Mouse (Mus musculus): ENCODE results near the gene C1s2. TPM values are rescaled to one million over a fixed set of nuclear protein-coding genes. Genes with fewer than 3 reads are reported as not detected.
A peak's percentile ranks its signal among the peaks of the same experiment; 100 is the strongest.

C1s2 gene
- polyA plus RNA-seq, 1 experiment from 2014 or later: 0.05 TPM

GRCm38 (mm10) chr6:124670281-124670900, 34.5 kb upstream of the C1s2 start:
- Histone ChIP-seq H3K27me3 (ENCODE audit: control insufficient read depth, insufficient read depth, low read length) (no peaks in the 10 kb centered on the region), H3K36me3 (ENCODE audit: control insufficient read depth, insufficient read depth) (peaks cover 4% of the 10 kb centered on the region; the same call in 1 of the 2 replicates), H3K4me3 (ENCODE audit: low read length) (no peak overlapping the region), H3K9me3 (replicated peaks; ENCODE audit: control insufficient read depth, low read length) (no peaks in the 10 kb centered on the region), H3K27ac (ENCODE audit: low read length) (no peak overlapping the region), H3K4me2 (ENCODE audit: low read depth, low read length) (no peak overlapping the region), H3K9ac (ENCODE audit: low read length) (no peak overlapping the region), H3K4me1 (ENCODE audit: control insufficient read depth, insufficient read depth, low read length) (no peaks in the 10 kb centered on the region; the same call in 1 of the 2 replicates)
- WGBS: 86% methylated on average over 7 of the region's 7 CpGs
- no peak for ATAC-seq (replicated peaks; ENCODE audit: extremely low read depth, insufficient read depth, low FRiP score)

- H3K4me1 ChIP-seq (ENCODE audit: control insufficient read depth, insufficient read depth, low read length): no peaks in the 10 kb centered on the region; the same call in none of the 2 replicates
- no peak overlapping the region for H3K4me3 ChIP-seq (ENCODE audit: low read length)
- ATAC-seq (replicated peaks; ENCODE audit: extremely low read depth, insufficient read depth, low FRiP score): no peak
- no peaks in the 10 kb centered on the region for H3K27me3 ChIP-seq (ENCODE audit: control insufficient read depth, insufficient read depth, low read length)
- no peak overlapping the region for H3K4me2 ChIP-seq (ENCODE audit: low read depth, low read length)
- 84% methylated on average over 11 of the region's 11 CpGs for WGBS
- H3K9ac ChIP-seq (ENCODE audit: low read length): no peak overlapping the region
- peaks cover under 1% of the 10 kb centered on the region; the same call in 1 of the 2 replicates for H3K36me3 ChIP-seq (ENCODE audit: control insufficient read depth, insufficient read depth)
- H3K27ac ChIP-seq (ENCODE audit: low read length): no peak overlapping the region
- no peaks in the 10 kb centered on the region for H3K9me3 ChIP-seq (replicated peaks; ENCODE audit: control insufficient read depth, low read length)
These were observed 33.5 kb upstream of the C1s2 start for GRCm38 (mm10) chr6:124669234-124669859.

GRCm38 (mm10) chr6:124665011-124665410, 29.1 kb upstream of the C1s2 start:
- Histone ChIP-seq H3K9ac (ENCODE audit: low read length) (no peak overlapping the region), H3K27ac (ENCODE audit: low read length) (no peak overlapping the region), H3K4me1 (ENCODE audit: control insufficient read depth, insufficient read depth, low read length) (peaks cover 6% of the 10 kb centered on the region), H3K27me3 (ENCODE audit: control insufficient read depth, insufficient read depth, low read length) (no peaks in the 10 kb centered on the region), H3K9me3 (replicated peaks; ENCODE audit: control insufficient read depth, low read length) (no peaks in the 10 kb centered on the region), H3K4me2 (ENCODE audit: low read depth, low read length) (no peak overlapping the region), H3K36me3 (ENCODE audit: control insufficient read depth, insufficient read depth) (no peaks in the 10 kb centered on the region), H3K4me3 (ENCODE audit: low read length) (no peak overlapping the region)
- no peak for ATAC-seq (replicated peaks; ENCODE audit: extremely low read depth, insufficient read depth, low FRiP score)
- WGBS: 90% methylated on average over 10 of the region's 10 CpGs

GRCm38 (mm10) chr6:124664256-124664655, 28.4 kb upstream of the C1s2 start:
- H3K4me3 ChIP-seq (ENCODE audit: low read length): no peak overlapping the region

GRCm38 (mm10) chr6:124663424-124663795, 27.5 kb upstream of the C1s2 start:
- H3K4me2 ChIP-seq (ENCODE audit: low read depth, low read length): peak overlapping the region; percentile 81
- peak overlapping the region; percentile 76 for H3K4me3 ChIP-seq (ENCODE audit: low read length)
- ATAC-seq (replicated peaks; ENCODE audit: extremely low read depth, insufficient read depth, low FRiP score): no peak
- peak overlapping the region; percentile 79 for H3K27ac ChIP-seq (ENCODE audit: low read length)
- no peaks in the 10 kb centered on the region for H3K9me3 ChIP-seq (replicated peaks; ENCODE audit: control insufficient read depth, low read length)
- H3K9ac ChIP-seq (ENCODE audit: low read length): peak overlapping the region; percentile 74
- H3K36me3 ChIP-seq (ENCODE audit: control insufficient read depth, insufficient read depth): no peaks in the 10 kb centered on the region
- no peaks in the 10 kb centered on the region for H3K27me3 ChIP-seq (ENCODE audit: control insufficient read depth, insufficient read depth, low read length)
- WGBS: 9% methylated on average over 13 of the region's 13 CpGs
- peaks cover 6% of the 10 kb centered on the region for H3K4me1 ChIP-seq (ENCODE audit: control insufficient read depth, insufficient read depth, low read length)

More at GRCm38 (mm10) chr6:124664256-124664655, 28.4 kb upstream of the C1s2 start:
- ATAC-seq (replicated peaks; ENCODE audit: extremely low read depth, insufficient read depth, low FRiP score): no peak
- Histone ChIP-seq H3K4me1 (ENCODE audit: control insufficient read depth, insufficient read depth, low read length) (peaks cover 6% of the 10 kb centered on the region), H3K9ac (ENCODE audit: low read length) (no peak overlapping the region), H3K4me2 (ENCODE audit: low read depth, low read length) (peak overlapping the region; percentile 81), H3K36me3 (ENCODE audit: control insufficient read depth, insufficient read depth) (no peaks in the 10 kb centered on the region), H3K9me3 (replicated peaks; ENCODE audit: control insufficient read depth, low read length) (no peaks in the 10 kb centered on the region), H3K27me3 (ENCODE audit: control insufficient read depth, insufficient read depth, low read length) (no peaks in the 10 kb centered on the region), H3K27ac (ENCODE audit: low read length) (no peak overlapping the region)
- WGBS: 83% methylated on average over 7 of the region's 7 CpGs

- peak within 1 kb of the TSS; percentile 76 for H3K4me3 ChIP-seq (ENCODE audit: low read length)
- peak; percentile 97 for ATAC-seq (replicated peaks; ENCODE audit: extremely low read depth, insufficient read depth, low FRiP score)
- H3K9ac ChIP-seq (ENCODE audit: low read length): peak within 1 kb of the TSS; percentile 74
- H3K27me3 ChIP-seq (ENCODE audit: control insufficient read depth, insufficient read depth, low read length): no peaks in the 10 kb centered on the region
- H3K4me2 ChIP-seq (ENCODE audit: low read depth, low read length): peak within 1 kb of the TSS; percentile 81
- WGBS: under 1% methylated on average over 75 of the region's 87 CpGs
- H3K27ac ChIP-seq (ENCODE audit: low read length): peak within 1 kb of the TSS; percentile 79
- no peaks in the 10 kb centered on the region for H3K36me3 ChIP-seq (ENCODE audit: control insufficient read depth, insufficient read depth)
- peaks cover 6% of the 10 kb centered on the region for H3K4me1 ChIP-seq (ENCODE audit: control insufficient read depth, insufficient read depth, low read length)
- no peaks in the 10 kb centered on the region for H3K9me3 ChIP-seq (replicated peaks; ENCODE audit: control insufficient read depth, low read length)
These were observed 26.9 kb upstream of the C1s2 start, which contains the start of gene Lpcat3 for GRCm38 (mm10) chr6:124662477-124663423. TSS of gene Lpcat3 (plus strand) at chr6:124663027.

- Histone ChIP-seq H3K9me3 (replicated peaks; ENCODE audit: control insufficient read depth, low read length) (no peaks in the 10 kb centered on the region), H3K4me1 (ENCODE audit: control insufficient read depth, insufficient read depth, low read length) (peaks cover 6% of the 10 kb centered on the region), H3K9ac (ENCODE audit: low read length) (peak overlapping the region; percentile 71), H3K4me2 (ENCODE audit: low read depth, low read length) (peak overlapping the region; percentile 81), H3K4me3 (ENCODE audit: low read length) (peak overlapping the region; percentile 76), H3K27me3 (ENCODE audit: control insufficient read depth, insufficient read depth, low read length) (no peaks in the 10 kb centered on the region), H3K27ac (ENCODE audit: low read length) (peak overlapping the region; percentile 79), H3K36me3 (ENCODE audit: control insufficient read depth, insufficient read depth) (no peaks in the 10 kb centered on the region)
- 26% methylated on average over 6 of the region's 6 CpGs for WGBS
- no peak for ATAC-seq (replicated peaks; ENCODE audit: extremely low read depth, insufficient read depth, low FRiP score)
These were observed 26.1 kb upstream of the C1s2 start for GRCm38 (mm10) chr6:124661995-124662394.

GRCm38 (mm10) chr6:124661156-124661806, 25.4 kb upstream of the C1s2 start:
- ATAC-seq (replicated peaks; ENCODE audit: extremely low read depth, insufficient read depth, low FRiP score): no peak
- no peaks in the 10 kb centered on the region for H3K36me3 ChIP-seq (ENCODE audit: control insufficient read depth, insufficient read depth)
- H3K9ac ChIP-seq (ENCODE audit: low read length): no peak overlapping the region
- H3K27ac ChIP-seq (ENCODE audit: low read length): no peak overlapping the region
- H3K4me3 ChIP-seq (ENCODE audit: low read length): no peak overlapping the region
- H3K27me3 ChIP-seq (ENCODE audit: control insufficient read depth, insufficient read depth, low read length): no peaks in the 10 kb centered on the region
- H3K4me1 ChIP-seq (ENCODE audit: control insufficient read depth, insufficient read depth, low read length): peaks cover 6% of the 10 kb centered on the region
- no peaks in the 10 kb centered on the region for H3K9me3 ChIP-seq (replicated peaks; ENCODE audit: control insufficient read depth, low read length)
- no peak overlapping the region for H3K4me2 ChIP-seq (ENCODE audit: low read depth, low read length)
- WGBS: 94% methylated on average over 4 of the region's 4 CpGs
